Mouse (Mus musculus): ENCODE data around the gene Rspo3.

- no peak for TF ChIP-seq MAFK (IDR thresholded peaks at IDR 0.05; ENCODE audit: insufficient replicate concordance, low read length)
- TF ChIP-seq EP300 (IDR thresholded peaks at IDR 0.05; ENCODE audit: low read length): no peak
- TF ChIP-seq POLR2A (IDR thresholded peaks at IDR 0.05; ENCODE audit: low read depth, low read length): no peak
- no peak for TF ChIP-seq USF1 (IDR thresholded peaks at IDR 0.05; ENCODE audit: low read depth, low read length)
- no peak for TF ChIP-seq CTCF (conservative IDR thresholded peaks at IDR 0.05 in 1 of 2, IDR thresholded peaks at IDR 0.05 in 1 of 2; ENCODE audit: low read depth in 2 of 2, low read length in 2 of 2)
- no peak for TF ChIP-seq MYC (IDR thresholded peaks at IDR 0.05; ENCODE audit: low read depth, low read length)
- TF ChIP-seq IRF4 (IDR thresholded peaks at IDR 0.05; ENCODE audit: low read depth, low read length): no peak
- TF ChIP-seq HCFC1 (IDR thresholded peaks at IDR 0.05; ENCODE audit: low read depth, low read length): no peak
- no peak for TF ChIP-seq MAX (IDR thresholded peaks at IDR 0.05; ENCODE audit: low read length)
- TF ChIP-seq ETS1 (conservative IDR thresholded peaks at IDR 0.05; ENCODE audit: low read depth, low read length): no peak
- no peak for TF ChIP-seq PAX5 (IDR thresholded peaks at IDR 0.05; ENCODE audit: low read length)
- TF ChIP-seq TCF12 (IDR thresholded peaks at IDR 0.05; ENCODE audit: low read depth, low read length): no peak
- no peak for TF ChIP-seq UBTF (IDR thresholded peaks at IDR 0.05; ENCODE audit: low read depth, low read length)
- TF ChIP-seq SIN3A (IDR thresholded peaks at IDR 0.05; ENCODE audit: low read length): no peak
Observed at GRCm38 (mm10) chr10:29441297-29441696, 94.4 kb downstream of the Rspo3 start.
